Mouse (Mus musculus) thymus, postnatal 10 days (tissue): ENCODE measurements at regions not wholly inside any gene's neighbourhood (a gene's known extent, or its start where the extent isn't known, plus 50 kb on each side); places are given as distances from the start of the nearest gene placed in this dataset.

Experiments used
- DNase-seq, 2 experiments: peaks; one replicate each; pipeline ENCODE4 v3.0.0; 2021; ENCODE audit warnings: low spot score in 2 of 2

DNA sequence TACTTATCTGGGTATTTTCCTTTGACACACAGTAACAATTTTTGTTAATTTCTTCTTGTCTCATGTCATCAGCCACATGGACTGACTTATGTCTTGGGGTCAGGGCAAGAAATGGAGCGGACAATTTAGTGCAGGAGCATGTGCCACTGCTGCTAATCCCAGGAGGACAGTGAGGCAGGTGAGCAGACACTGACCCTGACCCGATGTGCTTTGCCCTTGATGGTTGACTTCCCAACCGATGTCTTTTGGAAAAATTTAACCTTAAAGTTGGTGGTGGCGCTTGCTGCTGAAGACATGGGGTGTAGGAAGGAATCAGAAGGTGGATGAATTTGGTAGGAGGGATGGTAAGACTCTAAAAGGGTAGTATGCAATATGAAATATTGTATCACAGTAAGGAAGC, 72.9 kb upstream of the Ercc4 start:
- DNase-seq = no peak

- no peak for DNase-seq
These were observed 69.0 kb upstream of the Ercc4 start for GRCm38 (mm10) chr16:13040312-13041100.

DNA sequence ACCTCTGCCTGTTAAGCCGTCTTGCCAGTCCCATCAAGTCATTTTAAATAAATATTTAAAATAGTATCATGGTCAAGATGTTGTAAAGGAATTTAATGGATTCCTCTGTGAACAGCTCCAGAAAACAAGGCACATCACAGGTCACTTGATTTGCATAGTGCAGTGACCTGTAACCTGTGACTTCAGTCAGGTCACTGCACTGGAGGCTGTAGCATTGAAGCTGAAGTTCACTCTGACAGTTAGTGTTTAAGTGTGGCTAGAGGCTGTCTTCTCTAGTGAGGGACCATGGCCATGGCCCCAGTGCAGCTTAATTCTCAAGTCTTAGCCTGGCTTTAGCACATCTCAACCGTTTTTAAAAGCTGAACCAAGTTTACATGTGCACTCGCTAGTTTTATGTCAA, 68.1 kb upstream of the Ercc4 start:
- no peak for DNase-seq

GRCm38 (mm10) chr16:13045079-13045590, 64.3 kb upstream of the Ercc4 start:
- DNase-seq = no peak

DNA sequence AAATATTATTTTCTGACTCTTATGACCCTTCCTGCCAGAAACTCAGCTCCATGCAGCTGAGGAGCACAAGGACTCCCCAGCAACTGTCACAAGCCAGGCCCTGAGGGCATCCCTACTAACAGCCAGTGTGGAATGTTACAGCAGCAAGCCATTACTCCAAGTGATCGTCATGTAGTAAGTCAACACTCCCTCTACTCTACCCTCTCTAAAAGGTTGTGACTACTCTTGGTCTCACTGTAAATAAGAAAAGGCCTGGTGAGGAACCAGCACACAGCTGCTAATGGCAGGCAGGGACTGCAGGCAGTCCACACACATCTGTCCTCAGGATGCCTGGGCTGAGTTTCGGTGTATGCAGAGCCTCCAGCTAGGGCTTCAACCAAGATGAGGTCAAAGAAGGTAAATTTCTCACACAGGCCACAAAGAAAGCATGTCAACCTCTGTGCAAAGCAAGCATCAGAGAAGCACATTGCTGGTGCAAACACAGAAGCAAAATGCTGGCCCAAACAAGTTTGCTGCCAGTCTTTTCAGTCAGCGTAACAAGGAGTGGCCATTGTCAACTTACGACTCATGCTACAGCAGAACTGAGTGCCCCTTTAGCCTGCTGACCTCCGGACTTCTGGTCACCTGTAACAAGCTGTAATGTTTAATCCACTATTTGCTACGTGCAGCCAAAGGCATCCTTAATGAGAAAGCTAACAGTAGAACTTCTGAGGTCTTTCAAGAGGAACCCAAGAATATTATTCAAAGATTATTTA, 62.9 kb upstream of the Ercc4 start:
- DNase-seq = no peak

- DNase-seq = no peak
These were observed 60.2 kb upstream of the Ercc4 start for GRCm38 (mm10) chr16:13049321-13049720.

DNA sequence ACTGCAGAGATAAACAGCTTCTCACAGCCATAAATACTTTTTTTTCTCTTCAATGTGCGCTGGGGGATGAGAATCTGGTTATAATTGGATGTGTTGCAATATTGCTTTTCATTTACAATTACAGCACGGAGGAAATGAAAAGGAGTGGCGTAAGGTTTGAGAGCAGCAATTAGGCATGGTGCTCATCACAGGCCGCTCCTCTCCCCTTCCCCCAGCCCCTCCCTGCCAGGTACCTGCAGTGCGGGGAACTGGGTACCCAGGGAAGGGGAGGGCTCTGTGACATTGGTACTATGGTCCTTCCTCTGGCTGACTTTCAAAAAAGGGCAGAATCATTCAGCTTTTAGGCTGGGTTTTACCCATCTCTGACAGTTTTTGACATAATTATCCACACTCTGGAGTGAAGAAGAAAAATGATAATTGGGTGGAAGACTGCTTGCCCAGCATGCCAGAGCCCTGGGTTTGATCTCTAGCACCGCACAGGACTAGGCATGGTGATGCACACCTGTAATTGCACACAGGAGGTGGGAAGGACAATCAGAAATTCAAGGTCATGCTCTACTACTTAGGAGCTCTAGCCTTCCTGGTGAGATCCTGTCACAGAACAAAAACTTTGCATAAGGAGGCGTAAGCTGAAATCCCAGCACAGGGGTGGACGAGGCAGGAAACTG, 59.1 kb upstream of the Ercc4 start:
- no peak for DNase-seq

- no peak for DNase-seq
These were observed 54.5 kb upstream of the Ercc4 start for GRCm38 (mm10) chr16:13054956-13055355.
